Mouse (Mus musculus): Measurements from ENCODE around the gene Itgam. TPM values are rescaled to one million over a fixed set of nuclear protein-coding genes. Genes with fewer than 3 reads are reported as not detected.

Itgam gene
- polyA plus RNA-seq, 2 experiments = 1.2 to 2.4 TPM

DNA sequence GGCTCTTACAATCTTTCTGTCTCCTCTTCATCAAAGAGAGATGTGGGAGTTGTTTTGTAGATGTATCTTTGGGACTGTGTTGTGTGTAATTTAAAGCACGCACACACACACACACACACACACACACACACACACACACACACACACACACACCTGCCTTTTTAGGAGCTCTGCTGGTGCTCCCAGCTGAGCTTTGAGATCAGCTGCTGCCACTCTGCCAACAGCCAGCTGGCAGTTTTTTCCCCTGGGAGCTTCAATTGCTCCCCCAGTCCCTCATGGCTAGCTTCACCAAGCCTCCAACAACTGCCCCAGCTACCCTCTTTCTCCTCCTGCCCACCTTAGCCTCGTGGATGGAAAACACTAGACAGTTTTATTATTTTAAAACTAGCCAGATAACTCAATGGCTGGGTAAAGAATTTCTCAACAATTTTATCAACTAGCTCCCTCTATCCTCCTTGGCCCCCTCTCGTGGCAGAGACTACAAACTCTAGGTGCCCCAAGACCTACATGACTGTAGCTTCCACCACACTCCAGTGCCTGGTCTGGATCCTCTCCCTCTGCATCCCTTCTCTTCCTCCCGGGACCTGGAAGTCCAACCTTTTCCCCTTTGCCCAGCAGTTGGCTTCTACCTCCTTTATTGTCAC lies 18.2 kb upstream of the Itgam start:
- no peak for ATAC-seq (ENCODE audit: low FRiP score, low read depth)
- Histone ChIP-seq H3K27ac (replicated peaks; ENCODE audit: low read depth, low read length) (no peak overlapping the region), H3K9ac (ENCODE audit: low read depth, low read length, severe bottlenecking) (no peak overlapping the region), H3K4me2 (replicated peaks; ENCODE audit: low read depth, low read length, severe bottlenecking) (no peak overlapping the region), H3K4me1 (ENCODE audit: control insufficient read depth, insufficient read depth, low read length) (no peaks in the 10 kb centered on the region), H3K4me3 (replicated peaks; ENCODE audit: low read length) (no peak overlapping the region), H3K36me3 (ENCODE audit: control insufficient read depth, insufficient read depth, low read length) (no peaks in the 10 kb centered on the region), H3K9me3 (ENCODE audit: control insufficient read depth, low read length) (no peaks in the 10 kb centered on the region), H3K27me3 (ENCODE audit: control insufficient read depth, insufficient read depth, low read length) (no peaks in the 10 kb centered on the region)
- 59% methylated on average over 4 of the region's 4 CpGs for WGBS
- DNase-seq (ENCODE audit: low spot score) = no peak
- no peak for TF ChIP-seq POLR2A (IDR thresholded peaks at IDR 0.05; ENCODE audit: borderline replicate concordance, extremely low read depth, insufficient read depth, insufficient read length)

DNA sequence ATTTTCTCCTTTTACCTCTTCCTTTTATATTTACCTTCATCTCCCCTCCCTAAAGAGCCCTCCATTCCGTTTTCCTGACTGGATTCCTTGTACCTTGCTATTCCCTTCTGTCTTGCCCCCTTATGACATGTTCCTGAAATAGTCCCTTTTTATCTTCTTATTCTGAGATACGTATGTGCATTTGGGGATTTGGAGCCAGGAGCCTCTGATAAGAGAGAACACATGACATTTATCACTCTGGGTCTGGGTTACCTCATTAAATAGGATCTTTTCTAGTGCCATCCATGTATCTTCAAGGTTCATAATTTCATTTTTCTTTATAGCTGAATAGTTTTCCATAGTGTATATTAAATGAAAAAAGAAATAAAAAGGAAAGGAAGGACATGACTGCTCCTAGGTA lies 16.8 kb upstream of the Itgam start:
- DNase-seq (ENCODE audit: low spot score) (no peak), ATAC-seq (ENCODE audit: low FRiP score, low read depth) (no peak)
- Histone ChIP-seq H3K27me3 (ENCODE audit: control insufficient read depth, insufficient read depth, low read length) (no peaks in the 10 kb centered on the region), H3K27ac (replicated peaks; ENCODE audit: low read depth, low read length) (no peak overlapping the region), H3K4me1 (ENCODE audit: control insufficient read depth, insufficient read depth, low read length) (no peaks in the 10 kb centered on the region), H3K9ac (ENCODE audit: low read depth, low read length, severe bottlenecking) (no peak overlapping the region), H3K4me3 (replicated peaks; ENCODE audit: low read length) (no peak overlapping the region), H3K4me2 (replicated peaks; ENCODE audit: low read depth, low read length, severe bottlenecking) (no peak overlapping the region), H3K36me3 (ENCODE audit: control insufficient read depth, insufficient read depth, low read length) (no peaks in the 10 kb centered on the region), H3K9me3 (ENCODE audit: control insufficient read depth, low read length) (no peaks in the 10 kb centered on the region)
- no peak for TF ChIP-seq POLR2A (IDR thresholded peaks at IDR 0.05; ENCODE audit: borderline replicate concordance, extremely low read depth, insufficient read depth, insufficient read length)
- 66% methylated on average over 2 of the region's 2 CpGs for WGBS

DNA sequence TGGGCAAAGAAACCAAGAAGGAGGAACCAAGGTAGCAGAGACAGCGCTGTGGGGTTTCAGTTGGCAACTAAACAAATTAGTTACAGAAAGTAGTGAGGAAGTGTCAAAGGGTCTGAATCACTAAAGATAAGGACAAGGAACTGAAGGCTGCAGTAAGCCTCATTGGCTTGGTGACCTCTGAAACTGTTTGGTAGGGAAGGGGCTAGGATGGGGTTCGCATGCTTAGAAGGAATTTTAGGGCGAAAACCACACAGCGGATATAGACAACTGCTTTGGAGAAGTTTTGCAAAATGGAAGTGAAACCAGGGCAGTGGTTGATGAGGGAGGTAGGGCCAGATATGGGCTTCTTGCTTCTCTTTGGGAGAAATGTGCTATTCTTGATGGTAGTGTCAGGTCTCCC lies 13.6 kb upstream of the Itgam start:
- Histone ChIP-seq H3K27ac (replicated peaks; ENCODE audit: low read depth, low read length) (no peak overlapping the region), H3K4me3 (replicated peaks; ENCODE audit: low read length) (no peak overlapping the region), H3K9ac (ENCODE audit: low read depth, low read length, severe bottlenecking) (no peak overlapping the region), H3K36me3 (ENCODE audit: control insufficient read depth, insufficient read depth, low read length) (no peaks in the 10 kb centered on the region), H3K9me3 (ENCODE audit: control insufficient read depth, low read length) (no peaks in the 10 kb centered on the region), H3K4me1 (ENCODE audit: control insufficient read depth, insufficient read depth, low read length) (no peaks in the 10 kb centered on the region), H3K4me2 (replicated peaks; ENCODE audit: low read depth, low read length, severe bottlenecking) (no peak overlapping the region), H3K27me3 (ENCODE audit: control insufficient read depth, insufficient read depth, low read length) (no peaks in the 10 kb centered on the region)
- 90% methylated on average over 4 of the region's 4 CpGs for WGBS
- ATAC-seq (ENCODE audit: low FRiP score, low read depth) (no peak), DNase-seq (ENCODE audit: low spot score) (no peak)
- no peak for TF ChIP-seq POLR2A (IDR thresholded peaks at IDR 0.05; ENCODE audit: borderline replicate concordance, extremely low read depth, insufficient read depth, insufficient read length)

DNA sequence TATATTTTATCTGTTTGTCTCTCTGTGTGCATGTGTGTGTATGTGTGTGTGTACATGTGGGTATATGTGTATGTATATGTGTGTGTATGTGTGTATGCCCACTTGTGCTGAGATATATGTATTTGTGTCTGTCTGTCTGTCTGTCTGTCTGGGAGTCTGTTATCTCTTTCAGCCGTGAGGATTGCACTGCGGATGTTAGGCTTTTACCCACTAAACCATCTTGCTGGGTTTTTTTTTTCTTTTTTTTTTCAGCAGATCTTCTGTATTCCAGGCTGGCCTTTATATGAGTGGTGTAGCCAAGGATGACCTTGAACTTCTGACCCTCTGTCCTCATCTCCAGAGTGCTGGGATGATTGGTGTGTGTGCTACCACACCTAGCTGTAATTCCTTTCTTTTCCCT lies 13.2 kb upstream of the Itgam start:
- Histone ChIP-seq H3K9ac (ENCODE audit: low read depth, low read length, severe bottlenecking) (no peak overlapping the region), H3K27ac (replicated peaks; ENCODE audit: low read depth, low read length) (no peak overlapping the region), H3K9me3 (ENCODE audit: control insufficient read depth, low read length) (no peaks in the 10 kb centered on the region), H3K36me3 (ENCODE audit: control insufficient read depth, insufficient read depth, low read length) (no peaks in the 10 kb centered on the region), H3K4me3 (replicated peaks; ENCODE audit: low read length) (no peak overlapping the region), H3K27me3 (ENCODE audit: control insufficient read depth, insufficient read depth, low read length) (no peaks in the 10 kb centered on the region), H3K4me1 (ENCODE audit: control insufficient read depth, insufficient read depth, low read length) (no peaks in the 10 kb centered on the region), H3K4me2 (replicated peaks; ENCODE audit: low read depth, low read length, severe bottlenecking) (no peak overlapping the region)
- DNase-seq (ENCODE audit: low spot score) (no peak), ATAC-seq (ENCODE audit: low FRiP score, low read depth) (no peak)
- no peak for TF ChIP-seq POLR2A (IDR thresholded peaks at IDR 0.05; ENCODE audit: borderline replicate concordance, extremely low read depth, insufficient read depth, insufficient read length)
- WGBS = 93% methylated on average over 2 of the region's 2 CpGs

- TF ChIP-seq POLR2A (IDR thresholded peaks at IDR 0.05; ENCODE audit: borderline replicate concordance, extremely low read depth, insufficient read depth, insufficient read length) = no peak
- no peaks in the 10 kb centered on the region for H3K9me3 ChIP-seq (ENCODE audit: control insufficient read depth, low read length)
- H3K4me2 ChIP-seq (replicated peaks; ENCODE audit: low read depth, low read length, severe bottlenecking) = no peak overlapping the region
- H3K9ac ChIP-seq (ENCODE audit: low read depth, low read length, severe bottlenecking) = no peak overlapping the region
- no peaks in the 10 kb centered on the region for H3K27me3 ChIP-seq (ENCODE audit: control insufficient read depth, insufficient read depth, low read length)
- no peaks in the 10 kb centered on the region for H3K4me1 ChIP-seq (ENCODE audit: control insufficient read depth, insufficient read depth, low read length)
- no peaks in the 10 kb centered on the region for H3K36me3 ChIP-seq (ENCODE audit: control insufficient read depth, insufficient read depth, low read length)
- 56% methylated on average over 4 of the region's 4 CpGs for WGBS
- H3K27ac ChIP-seq (replicated peaks; ENCODE audit: low read depth, low read length) = no peak overlapping the region
- DNase-seq (ENCODE audit: low spot score) = no peak
- no peak for ATAC-seq (ENCODE audit: low FRiP score, low read depth)
- no peak overlapping the region for H3K4me3 ChIP-seq (replicated peaks; ENCODE audit: low read length)
These were observed 11.7 kb upstream of the Itgam start for GRCm38 (mm10) chr7:128050739-128051138.

GRCm38 (mm10) chr7:128053061-128053460 lies 9.4 kb upstream of the Itgam start:
- no peak for ATAC-seq (ENCODE audit: low FRiP score, low read depth)
- no peak for DNase-seq (ENCODE audit: low spot score)
- TF ChIP-seq POLR2A (IDR thresholded peaks at IDR 0.05; ENCODE audit: borderline replicate concordance, extremely low read depth, insufficient read depth, insufficient read length) = no peak
- Histone ChIP-seq H3K27ac (replicated peaks; ENCODE audit: low read depth, low read length) (no peak overlapping the region), H3K9ac (ENCODE audit: low read depth, low read length, severe bottlenecking) (no peak overlapping the region), H3K9me3 (ENCODE audit: control insufficient read depth, low read length) (no peaks in the 10 kb centered on the region), H3K4me2 (replicated peaks; ENCODE audit: low read depth, low read length, severe bottlenecking) (no peak overlapping the region), H3K4me3 (replicated peaks; ENCODE audit: low read length) (no peak overlapping the region), H3K36me3 (ENCODE audit: control insufficient read depth, insufficient read depth, low read length) (no peaks in the 10 kb centered on the region), H3K27me3 (ENCODE audit: control insufficient read depth, insufficient read depth, low read length) (no peaks in the 10 kb centered on the region), H3K4me1 (ENCODE audit: control insufficient read depth, insufficient read depth, low read length) (no peaks in the 10 kb centered on the region)
- 55% methylated on average over 5 of the region's 5 CpGs for WGBS
